Mouse (Mus musculus): ENCODE measurements at regions not wholly inside any gene's neighbourhood (a gene's known extent, or its start where the extent isn't known, plus 50 kb on each side); places are given as distances from the start of the nearest gene placed in this dataset.
A peak's percentile ranks its signal among the peaks of the same experiment; 100 is the strongest.

GRCm38 (mm10) chr3:61740088-61740487, 374.3 kb upstream of the B430305J03Rik start:
- 0 out of 2 replicates have a peak, but pooled peaks cover 4% of the 10 kb centered on the region for H3K4me1 ChIP-seq
- no peaks in the 10 kb centered on the region for H3K36me3 ChIP-seq
- no peaks in the 10 kb centered on the region for H3K27me3 ChIP-seq
- no peak overlapping the region for H3K4me3 ChIP-seq
- H3K9me3 ChIP-seq = no peaks in the 10 kb centered on the region
- ATAC-seq (ENCODE audit: low FRiP score, low read depth) = no peak
- 66% methylated on average over 2 of the region's 2 CpGs for WGBS
- no peak overlapping the region for H3K27ac ChIP-seq (replicated peaks)
- no peak overlapping the region for H3K9ac ChIP-seq (replicated peaks)
- no peak overlapping the region for H3K4me2 ChIP-seq (replicated peaks)

- 78% methylated on average over 1 of the region's 1 CpGs for WGBS
- H3K4me2 ChIP-seq (replicated peaks) = no peak overlapping the region
- no peak overlapping the region for H3K4me3 ChIP-seq
- no peaks in the 10 kb centered on the region for H3K9me3 ChIP-seq
- no peaks in the 10 kb centered on the region for H3K27me3 ChIP-seq
- H3K9ac ChIP-seq (replicated peaks) = no peak overlapping the region
- H3K27ac ChIP-seq (replicated peaks) = no peak overlapping the region
- 0 out of 2 replicates have a peak, but pooled peaks cover 4% of the 10 kb centered on the region for H3K4me1 ChIP-seq
- no peaks in the 10 kb centered on the region for H3K36me3 ChIP-seq
- ATAC-seq (ENCODE audit: low FRiP score, low read depth) = no peak
These were observed 372.8 kb upstream of the B430305J03Rik start for GRCm38 (mm10) chr3:61738528-61738927.

GRCm38 (mm10) chr3:61716785-61717184, 351.0 kb upstream of the B430305J03Rik start:
- H3K27ac ChIP-seq (replicated peaks) = no peak overlapping the region
- no peak overlapping the region for H3K4me3 ChIP-seq
- H3K4me2 ChIP-seq (replicated peaks) = no peak overlapping the region
- H3K36me3 ChIP-seq = no peaks in the 10 kb centered on the region
- no peak overlapping the region for H3K9ac ChIP-seq (replicated peaks)
- no peaks in the 10 kb centered on the region for H3K9me3 ChIP-seq
- no peaks in the 10 kb centered on the region for H3K4me1 ChIP-seq
- WGBS = 72% methylated on average over 2 of the region's 2 CpGs
- no peak for ATAC-seq (ENCODE audit: low FRiP score, low read depth)
- H3K27me3 ChIP-seq = no peaks in the 10 kb centered on the region

- no peak overlapping the region for H3K9ac ChIP-seq (replicated peaks)
- no peaks in the 10 kb centered on the region for H3K9me3 ChIP-seq
- H3K27me3 ChIP-seq = no peaks in the 10 kb centered on the region
- no peak overlapping the region for H3K27ac ChIP-seq (replicated peaks)
- ATAC-seq (ENCODE audit: low FRiP score, low read depth) = no peak
- WGBS = 85% methylated on average over 4 of the region's 4 CpGs
- H3K36me3 ChIP-seq = no peaks in the 10 kb centered on the region
- H3K4me2 ChIP-seq (replicated peaks) = no peak overlapping the region
- no peaks in the 10 kb centered on the region for H3K4me1 ChIP-seq
- H3K4me3 ChIP-seq = no peak overlapping the region
These were observed 322.4 kb upstream of the B430305J03Rik start for GRCm38 (mm10) chr3:61687933-61688705.

GRCm38 (mm10) chr3:61670874-61671273, 305.1 kb upstream of the B430305J03Rik start:
- Histone ChIP-seq H3K4me2 (replicated peaks) (no peak overlapping the region), H3K4me1 (no peaks in the 10 kb centered on the region), H3K27me3 (no peaks in the 10 kb centered on the region), H3K36me3 (no peaks in the 10 kb centered on the region), H3K9ac (replicated peaks) (no peak overlapping the region), H3K4me3 (no peak overlapping the region), H3K9me3 (no peaks in the 10 kb centered on the region), H3K27ac (replicated peaks) (no peak overlapping the region)
- 86% methylated on average over 1 of the region's 1 CpGs for WGBS
- no peak for ATAC-seq (ENCODE audit: low FRiP score, low read depth)

GRCm38 (mm10) chr3:61656143-61656542, 290.4 kb upstream of the B430305J03Rik start:
- H3K9ac ChIP-seq (replicated peaks) = no peak overlapping the region
- no peaks in the 10 kb centered on the region for H3K36me3 ChIP-seq
- no peaks in the 10 kb centered on the region for H3K9me3 ChIP-seq
- WGBS = 73% methylated on average over 2 of the region's 2 CpGs
- no peak overlapping the region for H3K27ac ChIP-seq (replicated peaks)
- H3K4me2 ChIP-seq (replicated peaks) = no peak overlapping the region
- H3K27me3 ChIP-seq = no peaks in the 10 kb centered on the region
- ATAC-seq (ENCODE audit: low FRiP score, low read depth) = no peak
- H3K4me1 ChIP-seq = no peaks in the 10 kb centered on the region
- no peak overlapping the region for H3K4me3 ChIP-seq

- Histone ChIP-seq H3K27ac (replicated peaks) (no peak overlapping the region), H3K9ac (replicated peaks) (no peak overlapping the region), H3K4me1 (no peaks in the 10 kb centered on the region), H3K36me3 (no peaks in the 10 kb centered on the region), H3K9me3 (no peaks in the 10 kb centered on the region), H3K4me2 (replicated peaks) (no peak overlapping the region), H3K4me3 (no peak overlapping the region), H3K27me3 (peaks cover 4% of the 10 kb centered on the region; the same call in 1 of the 2 replicates)
- no peak for ATAC-seq (ENCODE audit: low FRiP score, low read depth)
These were observed 262.8 kb upstream of the B430305J03Rik start for GRCm38 (mm10) chr3:61628535-61628934.

- no peak for ATAC-seq (ENCODE audit: low FRiP score, low read depth)
These were observed 262.3 kb upstream of the B430305J03Rik start for GRCm38 (mm10) chr3:61628099-61628498.

GRCm38 (mm10) chr3:61623954-61624487, 258.3 kb upstream of the B430305J03Rik start:
- no peak overlapping the region for H3K4me2 ChIP-seq (replicated peaks)
- H3K9me3 ChIP-seq = no peaks in the 10 kb centered on the region
- H3K4me1 ChIP-seq = no peaks in the 10 kb centered on the region
- no peaks in the 10 kb centered on the region for H3K36me3 ChIP-seq
- no peak overlapping the region for H3K4me3 ChIP-seq
- H3K27ac ChIP-seq (replicated peaks) = no peak overlapping the region
- peak; percentile 56 for ATAC-seq (ENCODE audit: low FRiP score, low read depth)
- H3K27me3 ChIP-seq = peaks cover 4% of the 10 kb centered on the region; the same call in 1 of the 2 replicates
- H3K9ac ChIP-seq (replicated peaks) = no peak overlapping the region
- 40% methylated on average over 4 of the region's 4 CpGs for WGBS

More at GRCm38 (mm10) chr3:61628099-61628498, 262.3 kb upstream of the B430305J03Rik start:
- WGBS = 52% methylated on average over 3 of the region's 3 CpGs
- no peaks in the 10 kb centered on the region for H3K36me3 ChIP-seq
- H3K4me3 ChIP-seq = no peak overlapping the region
- no peak overlapping the region for H3K4me2 ChIP-seq (replicated peaks)
- H3K9me3 ChIP-seq = no peaks in the 10 kb centered on the region
- H3K9ac ChIP-seq (replicated peaks) = no peak overlapping the region
- peaks cover 4% of the 10 kb centered on the region; the same call in 1 of the 2 replicates for H3K27me3 ChIP-seq
- no peak overlapping the region for H3K27ac ChIP-seq (replicated peaks)
- no peaks in the 10 kb centered on the region for H3K4me1 ChIP-seq

- Histone ChIP-seq H3K27ac (replicated peaks) (no peak overlapping the region), H3K27me3 (no peaks in the 10 kb centered on the region), H3K4me2 (replicated peaks) (no peak overlapping the region), H3K4me3 (no peak overlapping the region), H3K9me3 (no peaks in the 10 kb centered on the region), H3K4me1 (no peaks in the 10 kb centered on the region), H3K9ac (replicated peaks) (no peak overlapping the region), H3K36me3 (no peaks in the 10 kb centered on the region)
- ATAC-seq (ENCODE audit: low FRiP score, low read depth) = no peak
- 84% methylated on average over 4 of the region's 4 CpGs for WGBS
These were observed 239.7 kb upstream of the B430305J03Rik start for GRCm38 (mm10) chr3:61605469-61605868.

GRCm38 (mm10) chr3:61602891-61603290, 237.1 kb upstream of the B430305J03Rik start:
- no peak for ATAC-seq (ENCODE audit: low FRiP score, low read depth)
- no peaks in the 10 kb centered on the region for H3K4me1 ChIP-seq
- 92% methylated on average over 2 of the region's 2 CpGs for WGBS

GRCm38 (mm10) chr3:61595574-61595973, 229.8 kb upstream of the B430305J03Rik start:
- no peak overlapping the region for H3K27ac ChIP-seq (replicated peaks)
- no peaks in the 10 kb centered on the region for H3K27me3 ChIP-seq
- no peak overlapping the region for H3K4me3 ChIP-seq
- no peak overlapping the region for H3K9ac ChIP-seq (replicated peaks)
- H3K36me3 ChIP-seq = no peaks in the 10 kb centered on the region
- no peak for ATAC-seq (ENCODE audit: low FRiP score, low read depth)
- H3K9me3 ChIP-seq = no peaks in the 10 kb centered on the region
- no peak overlapping the region for H3K4me2 ChIP-seq (replicated peaks)
- H3K4me1 ChIP-seq = no peaks in the 10 kb centered on the region

More at GRCm38 (mm10) chr3:61602891-61603290, 237.1 kb upstream of the B430305J03Rik start:
- H3K4me3 ChIP-seq = no peak overlapping the region
- H3K27me3 ChIP-seq = no peaks in the 10 kb centered on the region
- no peaks in the 10 kb centered on the region for H3K36me3 ChIP-seq
- no peaks in the 10 kb centered on the region for H3K9me3 ChIP-seq
- H3K4me2 ChIP-seq (replicated peaks) = no peak overlapping the region
- no peak overlapping the region for H3K27ac ChIP-seq (replicated peaks)
- no peak overlapping the region for H3K9ac ChIP-seq (replicated peaks)
